Mouse (Mus musculus) layer of hippocampus, postnatal 25 days (tissue): ENCODE results near the gene Hydin. TPM values are rescaled to one million over a fixed set of nuclear protein-coding genes. Genes with fewer than 3 reads are reported as not detected.
"Not testable (repeated sequence)": the region's sequence is repeated elsewhere in the genome, so short reads cannot be mapped to it uniquely, and the experiment has no call there.

Experiments
- DNase-seq, 2 experiments: peaks; one replicate each; pipeline ENCODE4 v3.0.0; 2022; ENCODE audit warnings: mixed read lengths in 2 of 2, low spot score in 1 of 2; ENCODE audit errors: extremely low spot score in 1 of 2
- total RNA-seq, 2 experiments: library from RNA; stranded (reverse); gene quantifications; 2 replicates each; pipeline ENCODE4 v1.2.3; 2021

Gene Hydin
- total RNA-seq, 2 experiments from 2014 or later, result 0.37 to 0.47 TPM

DNA sequence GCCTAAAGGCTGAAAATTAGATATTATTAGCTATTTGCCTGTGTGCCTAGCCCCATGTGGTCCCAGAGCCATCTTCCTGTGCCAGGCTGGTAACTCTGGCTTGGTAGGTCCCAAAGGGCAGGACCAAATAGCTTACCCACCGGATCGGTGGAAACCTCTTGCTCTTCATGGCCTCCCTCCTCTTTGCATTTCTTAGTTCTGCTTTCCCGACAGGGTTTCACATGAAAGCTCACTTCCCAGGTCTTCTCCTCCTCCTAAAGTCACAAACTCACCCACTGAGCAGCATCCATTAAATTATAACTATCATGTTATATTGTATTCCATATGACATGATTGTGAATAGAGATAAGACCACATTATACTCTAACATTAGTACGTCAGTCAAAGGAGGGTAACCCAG is 234.6 kb downstream of the Hydin start:
- DNase-seq, result no peak

DNA sequence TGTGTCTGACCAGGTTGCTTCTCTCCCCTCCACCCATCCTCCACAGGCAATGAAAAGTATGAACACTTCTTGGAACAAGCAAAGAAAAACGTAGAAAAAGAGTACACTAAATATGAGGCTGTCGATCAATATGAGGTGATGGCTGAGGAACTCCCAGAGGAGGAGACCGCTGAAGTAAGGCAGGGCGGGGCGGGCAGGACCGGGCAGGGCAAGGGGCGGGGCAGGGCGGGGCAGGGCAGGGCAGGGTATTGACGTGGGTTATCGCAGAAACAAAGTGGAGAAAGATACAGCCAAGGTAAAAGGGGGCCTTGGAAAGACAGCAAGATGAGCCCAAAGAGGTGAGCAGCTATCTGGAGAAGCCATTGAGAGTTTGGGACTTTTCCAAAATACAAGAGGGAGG is 236.1 kb downstream of the Hydin start:
- no peak for DNase-seq

DNA sequence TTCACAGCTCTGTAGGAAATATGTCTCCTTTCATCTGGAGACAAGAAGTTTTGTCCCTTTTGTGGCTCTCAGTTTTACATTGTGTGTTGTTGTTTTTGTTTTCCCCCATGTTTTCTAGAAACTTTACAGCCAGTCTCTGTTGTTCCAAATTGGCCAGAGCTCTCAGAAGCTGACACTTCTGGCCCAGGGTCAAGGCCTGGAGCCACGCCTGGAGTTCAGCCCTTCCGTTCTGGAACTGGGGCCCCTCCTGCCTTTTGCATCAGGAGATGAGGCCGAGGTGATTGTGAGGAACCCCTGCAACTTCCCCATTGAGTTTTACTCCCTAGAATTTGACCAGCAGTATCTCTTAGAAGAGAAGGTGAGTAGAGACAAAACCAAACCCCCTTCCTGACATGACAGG is 242.0 kb downstream of the Hydin start:
- DNase-seq, result no peak

GRCm38 (mm10) chr8:110519790-110520189 is 253.0 kb downstream of the Hydin start:
- DNase-seq, result no peak

- no peak for DNase-seq
Measured at GRCm38 (mm10) chr8:110521851-110522250, 255.1 kb downstream of the Hydin start.

DNA sequence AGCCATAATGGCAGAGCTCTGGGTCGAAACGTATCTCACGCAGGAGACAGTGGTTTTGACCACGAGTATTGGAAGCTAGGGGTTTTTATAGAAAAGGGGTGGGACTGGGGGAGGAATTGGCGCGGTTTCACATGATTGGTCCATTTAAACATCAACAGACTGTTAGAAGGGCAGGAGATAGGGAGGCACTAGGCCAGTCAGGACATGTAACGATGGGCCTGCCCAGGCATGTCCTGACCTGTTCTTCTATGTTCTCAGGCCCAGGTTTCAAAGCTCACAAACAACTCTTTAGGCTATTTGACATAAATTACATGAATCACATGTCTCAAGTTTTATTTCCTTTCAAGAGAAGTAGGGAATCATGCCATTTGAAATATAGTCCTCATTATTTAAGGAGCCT is 255.7 kb downstream of the Hydin start:
- not testable (repeated sequence) for DNase-seq

DNA sequence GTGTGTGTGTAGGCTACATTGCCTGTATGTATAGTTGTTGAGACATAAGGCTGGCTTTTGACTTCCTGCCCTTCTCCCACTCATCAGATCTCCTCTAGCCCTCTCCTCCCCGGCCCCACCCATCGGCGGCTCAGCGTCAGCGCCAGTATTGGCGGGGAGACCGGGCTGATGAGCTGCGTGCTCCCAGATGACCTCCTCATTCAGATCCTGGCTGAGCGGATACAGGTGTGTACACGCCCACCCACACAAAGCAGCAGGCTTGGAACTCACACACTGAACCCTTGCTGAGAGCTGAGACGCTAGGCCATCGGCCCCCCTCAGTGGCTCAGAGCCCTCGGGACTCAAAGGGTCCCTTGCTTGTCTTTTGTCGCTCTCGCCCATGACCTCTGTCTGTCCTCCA is 256.2 kb downstream of the Hydin start:
- no peak for DNase-seq

DNA sequence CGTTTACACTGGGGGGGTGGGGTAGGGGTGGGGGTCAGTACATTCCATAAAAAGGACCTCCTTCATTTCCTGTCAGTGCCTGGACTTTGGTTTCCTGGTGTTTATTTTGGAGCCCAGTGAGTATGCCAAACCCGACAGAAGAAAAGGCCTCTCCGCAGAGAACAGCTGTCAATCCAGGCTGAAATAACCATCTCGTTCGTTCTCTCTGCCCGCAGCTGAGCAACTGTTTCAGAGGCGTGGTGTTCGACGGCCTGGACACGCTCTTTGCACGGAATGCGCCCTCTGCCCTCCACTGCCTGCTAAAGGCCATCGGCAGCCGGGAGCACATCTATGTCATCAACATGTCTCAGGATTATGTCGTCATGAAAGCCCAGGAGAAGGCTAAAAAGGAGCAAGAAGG is 258.5 kb downstream of the Hydin start:
- DNase-seq, result no peak

GRCm38 (mm10) chr8:110530008-110530762 is 263.4 kb downstream of the Hydin start:
- DNase-seq, result no peak

GRCm38 (mm10) chr8:110533781-110534180 is 267.0 kb downstream of the Hydin start:
- no peak for DNase-seq

- peak in 1 of 2 experiments; percentile 15 for DNase-seq
Measured at GRCm38 (mm10) chr8:110537849-110538248, 271.1 kb downstream of the Hydin start.

GRCm38 (mm10) chr8:110550343-110550742 is 283.6 kb downstream of the Hydin start:
- DNase-seq, result no peak

- DNase-seq, result not testable (repeated sequence)
Measured at GRCm38 (mm10) chr8:110552111-110552510, 285.3 kb downstream of the Hydin start.

DNA sequence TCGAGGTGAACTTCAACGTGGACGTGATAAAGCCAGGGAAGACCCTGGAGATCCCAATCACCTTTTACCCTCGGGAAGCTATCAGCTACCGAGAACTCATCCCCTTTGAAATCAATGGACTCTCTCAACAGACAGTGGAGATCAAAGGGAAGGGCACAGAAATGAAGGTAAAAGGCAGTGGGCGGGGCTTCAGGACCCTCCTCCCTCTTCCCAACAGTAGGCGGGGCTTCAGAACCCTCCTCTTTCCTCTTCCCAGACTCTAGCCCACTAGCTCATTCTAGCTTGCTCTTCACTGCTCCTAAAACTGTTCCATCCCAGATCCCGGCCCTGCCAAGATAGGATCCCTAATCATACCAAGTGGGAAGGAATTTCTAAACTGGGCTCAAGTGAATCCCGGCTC is 325.9 kb downstream of the Hydin start:
- no peak for DNase-seq

- no peak for DNase-seq
Measured at GRCm38 (mm10) chr8:110594164-110594563, 327.4 kb downstream of the Hydin start.

DNA sequence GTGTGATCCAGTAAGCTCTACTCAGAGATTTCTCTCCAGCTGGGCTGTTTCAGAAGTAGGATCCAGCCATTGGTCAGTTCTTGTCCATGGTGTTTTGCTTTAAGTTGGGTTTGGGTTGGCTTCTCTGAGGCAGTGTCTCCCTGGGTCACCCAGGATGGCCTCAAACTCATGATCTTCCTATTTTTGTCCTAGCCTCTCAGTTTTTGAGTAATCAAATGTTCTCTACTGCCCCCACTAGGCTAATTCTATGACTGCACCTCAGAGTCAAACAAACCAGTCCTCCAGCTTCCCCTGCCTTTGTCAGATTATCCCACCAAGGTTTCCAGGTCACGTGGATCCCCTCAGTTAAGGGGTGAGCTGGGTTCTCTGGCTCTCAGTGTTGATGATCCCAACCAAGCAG is 337.8 kb downstream of the Hydin start:
- peak in 1 of 2 experiments; percentile 69 for DNase-seq

DNA sequence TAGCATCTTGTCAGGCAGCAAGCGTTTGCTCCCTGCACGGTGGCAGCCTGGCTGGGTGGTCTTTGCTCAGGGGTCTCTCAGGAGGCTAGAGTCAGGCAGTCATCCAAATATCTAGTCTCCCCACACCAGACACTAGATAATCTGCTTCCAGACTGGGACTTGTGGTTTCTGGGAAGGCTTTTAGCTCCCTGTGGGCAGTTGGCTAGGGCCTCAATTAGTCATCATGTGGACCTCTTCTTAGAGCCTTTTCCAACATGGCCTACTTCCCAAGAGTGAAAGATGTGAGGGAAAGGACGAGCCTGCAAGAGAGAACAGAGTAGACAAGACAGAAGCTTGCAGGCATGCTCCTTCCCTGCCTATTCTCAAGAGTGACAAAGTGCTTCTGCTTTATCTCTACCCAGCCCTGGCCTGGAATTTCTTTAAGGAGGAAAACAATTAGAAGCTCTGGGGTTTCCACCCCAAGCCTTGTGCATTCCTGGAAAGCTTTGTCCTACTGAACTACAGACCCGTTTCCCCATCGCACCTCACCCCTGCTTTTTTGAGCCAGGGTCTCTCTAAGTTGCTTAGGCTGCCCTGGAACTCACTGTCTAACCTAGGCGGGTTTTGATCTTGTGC is 338.7 kb downstream of the Hydin start:
- no peak for DNase-seq

- no peak for DNase-seq
Measured at GRCm38 (mm10) chr8:110615730-110616129, 349.0 kb downstream of the Hydin start.

GRCm38 (mm10) chr8:110617801-110618358 is 351.1 kb downstream of the Hydin start:
- no peak for DNase-seq

DNA sequence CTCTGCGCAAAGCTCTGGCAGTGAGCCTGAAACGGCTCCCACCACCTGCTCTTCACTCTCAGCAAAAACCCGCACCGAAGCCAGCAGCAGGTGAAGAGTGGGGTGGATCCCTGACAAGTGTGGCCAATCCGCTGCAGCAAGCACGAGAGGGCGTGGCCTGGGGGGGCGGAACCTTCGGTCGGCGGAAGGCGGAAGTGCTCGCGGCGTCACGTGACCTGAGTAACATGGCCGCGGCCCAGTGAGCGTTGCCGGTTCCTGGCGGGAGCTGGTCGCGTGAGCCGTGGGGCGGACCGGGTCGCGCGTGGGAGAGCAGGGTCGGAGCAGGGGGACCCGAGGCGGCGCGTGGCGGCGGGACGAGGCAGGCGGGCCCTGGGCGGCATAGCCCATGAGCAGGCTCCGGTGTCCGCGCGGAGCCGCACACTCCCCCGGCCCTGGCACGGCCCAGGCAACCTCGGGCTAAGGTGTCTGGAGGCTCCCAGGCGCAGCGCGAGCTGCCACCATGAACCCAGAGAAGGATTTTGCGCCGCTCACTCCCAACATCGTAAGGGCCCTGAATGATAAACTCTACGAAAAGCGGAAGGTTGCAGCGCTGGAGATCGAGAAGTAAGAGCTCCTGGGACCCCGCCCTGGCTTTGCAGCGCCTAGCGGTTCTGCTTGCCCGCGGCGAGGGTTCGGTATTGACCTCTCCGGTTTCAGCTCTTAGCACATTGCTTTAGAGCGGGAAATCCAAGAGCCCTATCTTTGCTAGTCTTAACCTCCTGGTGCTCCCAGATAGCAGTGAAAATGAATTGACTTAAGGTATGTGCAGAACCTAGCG is 351.8 kb downstream of the Hydin start, which contains the start of gene Vac14:
Vac14 (plus strand) TSS at position 195 of the 817 bp plus-strand sequence.
- peak; percentile 91 to 92 for DNase-seq

GRCm38 (mm10) chr8:110619208-110619574 is 352.4 kb downstream of the Hydin start:
- no peak for DNase-seq
